Mouse (Mus musculus): ENCODE data around the gene Gm5799. TPM values are rescaled to one million over a fixed set of nuclear protein-coding genes. Genes with fewer than 3 reads are reported as not detected.

Gene Gm5799
- not detected for polyA plus RNA-seq (2015; fragmentation: Illumina TruSeq; extraction: RNeasy Lipid Tissue Mini Kit (QIAGEN cat#74804); ENCODE audit: insufficient read depth, low read depth, low replicate concordance)

DNA sequence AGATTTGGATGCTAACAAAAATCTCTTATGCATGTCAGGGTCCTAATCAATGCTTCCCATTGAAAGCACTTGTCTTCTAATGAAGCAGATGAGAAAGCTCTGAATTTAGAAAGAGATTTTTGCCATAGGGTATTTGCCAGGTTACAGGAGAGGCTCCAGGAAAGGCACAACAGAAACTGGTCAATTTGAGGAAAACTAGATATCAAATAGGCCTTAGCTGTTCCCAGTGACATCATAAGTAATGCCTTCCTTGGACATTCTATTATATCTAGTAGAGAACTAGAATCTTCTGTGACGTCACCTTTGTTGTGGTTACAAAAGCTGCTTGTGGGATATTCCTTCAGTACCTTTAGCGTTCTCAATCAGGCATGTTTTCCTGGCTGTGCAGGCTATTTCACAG is at the start of gene Gm5799:
Gene Gm5799 (plus strand): TSS at position 301 of the 400 bp plus-strand sequence.

DNA sequence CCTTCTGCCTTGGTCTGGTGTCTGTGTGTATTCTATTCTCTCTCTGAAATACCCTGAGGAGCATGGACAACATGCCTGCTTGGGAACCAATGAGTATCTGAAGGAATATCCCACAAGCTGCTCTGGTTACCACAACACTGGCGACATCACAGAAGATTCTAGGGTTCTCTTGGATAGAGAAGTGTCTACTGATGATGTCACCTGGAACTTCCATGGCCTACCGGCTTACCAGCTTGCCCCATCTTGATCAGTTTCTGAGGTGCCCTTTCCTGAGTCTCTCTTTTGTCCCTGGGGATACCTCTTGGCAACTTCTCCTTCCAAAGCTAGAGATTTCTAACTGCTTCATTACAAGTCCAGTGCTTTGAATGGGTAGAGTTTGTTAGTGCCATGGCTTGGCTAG is 35.7 kb downstream of the Gm5799 start, which contains the start of gene Gm17654:
Gene Gm17654 (minus strand): TSS at position 101 of the 400 bp plus-strand sequence.

Other genes with a start within 250 kb of the Gm5799 start
- not detected for gene Gm8127, start 249.7 kb upstream of the Gm5799 start, polyA plus RNA-seq (2015; fragmentation: Illumina TruSeq; extraction: RNeasy Lipid Tissue Mini Kit (QIAGEN cat#74804); ENCODE audit: insufficient read depth, low read depth, low replicate concordance)
- not detected for gene 1700001F09Rik, start 195.8 kb upstream of the Gm5799 start, polyA plus RNA-seq (2015; fragmentation: Illumina TruSeq; extraction: RNeasy Lipid Tissue Mini Kit (QIAGEN cat#74804); ENCODE audit: insufficient read depth, low read depth, low replicate concordance)
- not detected for gene Gm8138, start 127.2 kb upstream of the Gm5799 start, polyA plus RNA-seq (2015; fragmentation: Illumina TruSeq; extraction: RNeasy Lipid Tissue Mini Kit (QIAGEN cat#74804); ENCODE audit: insufficient read depth, low read depth, low replicate concordance)
- gene Gm17654, start 35.6 kb downstream of the Gm5799 start, polyA plus RNA-seq (2015; fragmentation: Illumina TruSeq; extraction: RNeasy Lipid Tissue Mini Kit (QIAGEN cat#74804); ENCODE audit: insufficient read depth, low read depth, low replicate concordance), result not detected
- gene Gm10375, start 64.4 kb downstream of the Gm5799 start, polyA plus RNA-seq (2015; fragmentation: Illumina TruSeq; extraction: RNeasy Lipid Tissue Mini Kit (QIAGEN cat#74804); ENCODE audit: insufficient read depth, low read depth, low replicate concordance), result not detected
- gene Gm8165, start 133.6 kb downstream of the Gm5799 start, polyA plus RNA-seq (2015; fragmentation: Illumina TruSeq; extraction: RNeasy Lipid Tissue Mini Kit (QIAGEN cat#74804); ENCODE audit: insufficient read depth, low read depth, low replicate concordance), result not detected
- gene Gm7324, start 154.3 kb downstream of the Gm5799 start, polyA plus RNA-seq (2015; fragmentation: Illumina TruSeq; extraction: RNeasy Lipid Tissue Mini Kit (QIAGEN cat#74804); ENCODE audit: insufficient read depth, low read depth, low replicate concordance), result not detected
- gene Gm16506, start 183.9 kb downstream of the Gm5799 start, polyA plus RNA-seq (2015; fragmentation: Illumina TruSeq; extraction: RNeasy Lipid Tissue Mini Kit (QIAGEN cat#74804); ENCODE audit: insufficient read depth, low read depth, low replicate concordance), result not detected
- gene Gm6526, start 204.3 kb downstream of the Gm5799 start, polyA plus RNA-seq (2015; fragmentation: Illumina TruSeq; extraction: RNeasy Lipid Tissue Mini Kit (QIAGEN cat#74804); ENCODE audit: insufficient read depth, low read depth, low replicate concordance), result not detected
- gene Gm8180, start 241.2 kb downstream of the Gm5799 start, polyA plus RNA-seq (2015; fragmentation: Illumina TruSeq; extraction: RNeasy Lipid Tissue Mini Kit (QIAGEN cat#74804); ENCODE audit: insufficient read depth, low read depth, low replicate concordance), result not detected

Measured in pancreas, adult 10 weeks (tissue).